Mouse (Mus musculus) intestine, embryonic 15.5 days (tissue): ENCODE data around the gene Cdc42bpg. TPM values are rescaled to one million over a fixed set of nuclear protein-coding genes. Genes with fewer than 3 reads are reported as not detected.
A peak's percentile ranks its signal among the peaks of the same experiment; 100 is the strongest.

Source experiments
- ATAC-seq: fragments of 200-750 bp; cut with Nextera tagmentation; 2 replicates; pipeline ENCODE4 v1.8.0; 2017; ENCODE audit warnings: moderate TSS enrichment, moderate library complexity
- H3K27ac ChIP-seq: fragments of 300-500 bp; sonication (generic); 2 replicates; pipeline ENCODE4 v1.5.1; 2015; ENCODE audit warnings: mild to moderate bottlenecking, inconsistent platforms
- H3K27me3 ChIP-seq: fragments of 300-500 bp; sonication (generic); replicated peaks from 2 replicates; pipeline ENCODE4 v1.6.1; 2015; ENCODE audit warnings: inconsistent platforms
- H3K36me3 ChIP-seq: fragments of 300-500 bp; sonication (generic); 2 replicates; pipeline ENCODE4 v1.6.1; 2015; ENCODE audit warnings: inconsistent platforms
- H3K4me1 ChIP-seq: fragments of 300-500 bp; sonication (generic); replicated peaks from 2 replicates; pipeline ENCODE4 v1.6.1; 2015; ENCODE audit warnings: inconsistent platforms
- H3K4me2 ChIP-seq: fragments of 300-500 bp; sonication (generic); replicated peaks from 2 replicates; pipeline ENCODE4 v1.6.1; 2015; ENCODE audit warnings: mild to moderate bottlenecking, inconsistent platforms
- H3K4me3 ChIP-seq: fragments of 300-500 bp; sonication (generic); replicated peaks from 2 replicates; pipeline ENCODE4 v1.5.1; 2015; ENCODE audit warnings: inconsistent platforms
- H3K9ac ChIP-seq: fragments of 300-500 bp; sonication (generic); 2 replicates; pipeline ENCODE4 v1.6.1; 2015; ENCODE audit warnings: inconsistent platforms
- H3K9me3 ChIP-seq: fragments of 300-500 bp; sonication (generic); 2 replicates; pipeline ENCODE4 v1.6.1; 2016; ENCODE audit warnings: inconsistent platforms
- WGBS: fragments of 180-500 bp; shearing (Covaris S2); methylation state at CpG from one replicate; pipeline ENCODE4 v1.1.7; 2015; 5-methylcytosine and 5-hydroxymethylcytosine counted together
- polyA plus RNA-seq: library from polyadenylated mRNA; unstranded; fragments of >200 nt; fragmentation: Nextera tagmentation; extraction: Ambion mirVana; gene quantifications from 2 replicates; pipeline ENCODE4 v1.2.1, GENCODE M21; 2015

Gene Cdc42bpg
- polyA plus RNA-seq, 1 experiment from 2014 or later: 1.0 TPM

- Histone ChIP-seq H3K27ac (peak overlapping the region; percentile 68), H3K36me3 (peaks cover 10% of the 10 kb centered on the region; the same call in 1 of the 2 replicates), H3K4me2 (peak overlapping the region; percentile 80), H3K9me3 (no peaks in the 10 kb centered on the region), H3K4me3 (peak overlapping the region; percentile 74), H3K4me1 (peaks cover 44% of the 10 kb centered on the region), H3K27me3 (no peaks in the 10 kb centered on the region), H3K9ac (peak overlapping the region; percentile 78)
- ATAC-seq: no peak
- WGBS: 28% methylated on average over 6 of the region's 6 CpGs
Observed at GRCm38 (mm10) chr19:6278439-6279073, 27.7 kb upstream of the Cdc42bpg start.

- no peak for ATAC-seq
- Histone ChIP-seq H3K4me3 (no peak overlapping the region), H3K9ac (no peak overlapping the region)
Observed at GRCm38 (mm10) chr19:6279481-6280144, 26.6 kb upstream of the Cdc42bpg start.

GRCm38 (mm10) chr19:6280554-6280953 is 25.7 kb upstream of the Cdc42bpg start:
- Histone ChIP-seq H3K27ac (no peak overlapping the region), H3K4me2 (no peak overlapping the region), H3K4me1 (peaks cover 54% of the 10 kb centered on the region), H3K4me3 (no peak overlapping the region), H3K9me3 (no peaks in the 10 kb centered on the region), H3K36me3 (peaks cover 10% of the 10 kb centered on the region; the same call in 1 of the 2 replicates), H3K27me3 (no peaks in the 10 kb centered on the region), H3K9ac (no peak overlapping the region)
- ATAC-seq: no peak
- 89% methylated on average over 7 of the region's 7 CpGs for WGBS

More at GRCm38 (mm10) chr19:6279481-6280144, 26.6 kb upstream of the Cdc42bpg start:
- Histone ChIP-seq H3K9me3 (no peaks in the 10 kb centered on the region), H3K4me1 (peaks cover 49% of the 10 kb centered on the region), H3K27ac (0 out of 2 replicates have a peak overlapping the region, but pooled peaks have one; percentile 18), H3K36me3 (peaks cover 10% of the 10 kb centered on the region; the same call in 1 of the 2 replicates), H3K4me2 (peak overlapping the region; percentile 80), H3K27me3 (no peaks in the 10 kb centered on the region)
- WGBS: 82% methylated on average over 6 of the region's 6 CpGs

GRCm38 (mm10) chr19:6281122-6282020 is 24.9 kb upstream of the Cdc42bpg start:
- ATAC-seq: no peak
- Histone ChIP-seq H3K4me2 (no peak overlapping the region), H3K36me3 (peaks cover 10% of the 10 kb centered on the region; the same call in 1 of the 2 replicates)

GRCm38 (mm10) chr19:6283001-6283400 is 23.3 kb upstream of the Cdc42bpg start:
- Histone ChIP-seq H3K4me1 (peaks cover 64% of the 10 kb centered on the region), H3K4me2 (peak overlapping the region; percentile 17; the same call in 1 of the 2 replicates), H3K9me3 (no peaks in the 10 kb centered on the region), H3K27ac (peak overlapping the region; percentile 66), H3K27me3 (no peaks in the 10 kb centered on the region), H3K4me3 (no peak overlapping the region), H3K36me3 (peaks cover 17% of the 10 kb centered on the region; the same call in 1 of the 2 replicates), H3K9ac (no peak overlapping the region; the same call in 1 of the 2 replicates)
- no peak; the same call in 1 of the 2 replicates for ATAC-seq
- 50% methylated on average over 5 of the region's 5 CpGs for WGBS

More at GRCm38 (mm10) chr19:6281122-6282020, 24.9 kb upstream of the Cdc42bpg start:
- Histone ChIP-seq H3K9ac (peak overlapping the region; percentile 4; the same call in 1 of the 2 replicates), H3K4me3 (no peak overlapping the region), H3K4me1 (peaks cover 59% of the 10 kb centered on the region), H3K27ac (no peak overlapping the region), H3K27me3 (no peaks in the 10 kb centered on the region), H3K9me3 (no peaks in the 10 kb centered on the region)
- WGBS: 81% methylated on average over 14 of the region's 14 CpGs

GRCm38 (mm10) chr19:6284502-6284901 is 21.8 kb upstream of the Cdc42bpg start:
- Histone ChIP-seq H3K27ac (peak overlapping the region; percentile 66), H3K9ac (no peak overlapping the region), H3K36me3 (peaks cover 17% of the 10 kb centered on the region; the same call in 1 of the 2 replicates), H3K27me3 (no peaks in the 10 kb centered on the region), H3K4me3 (no peak overlapping the region), H3K4me2 (0 out of 2 replicates have a peak overlapping the region, but pooled peaks have one; percentile 36), H3K4me1 (peaks cover 50% of the 10 kb centered on the region), H3K9me3 (no peaks in the 10 kb centered on the region)
- 68% methylated on average over 12 of the region's 12 CpGs for WGBS
- peak; percentile 26 for ATAC-seq

- H3K4me2 ChIP-seq: peak overlapping the region; percentile 36
- no peak overlapping the region for H3K4me3 ChIP-seq
- no peaks in the 10 kb centered on the region for H3K9me3 ChIP-seq
- H3K27ac ChIP-seq: peak overlapping the region; percentile 66
- ATAC-seq: peak; percentile 57
- peaks cover 21% of the 10 kb centered on the region for H3K36me3 ChIP-seq
- H3K27me3 ChIP-seq: no peaks in the 10 kb centered on the region
- peaks cover 51% of the 10 kb centered on the region for H3K4me1 ChIP-seq
- no peak overlapping the region; the same call in 1 of the 2 replicates for H3K9ac ChIP-seq
- 61% methylated on average over 8 of the region's 8 CpGs for WGBS
Observed at GRCm38 (mm10) chr19:6285226-6285625, 21.0 kb upstream of the Cdc42bpg start.

GRCm38 (mm10) chr19:6285632-6286433 is 20.4 kb upstream of the Cdc42bpg start:
- peak overlapping the region; percentile 66 for H3K27ac ChIP-seq
- peak; percentile 78 for ATAC-seq
- no peaks in the 10 kb centered on the region for H3K27me3 ChIP-seq
- H3K4me2 ChIP-seq: peak overlapping the region; percentile 36
- no peaks in the 10 kb centered on the region for H3K9me3 ChIP-seq
- 59% methylated on average over 7 of the region's 7 CpGs for WGBS
- H3K9ac ChIP-seq: no peak overlapping the region; the same call in 1 of the 2 replicates
- H3K4me3 ChIP-seq: no peak overlapping the region
- peaks cover 47% of the 10 kb centered on the region for H3K4me1 ChIP-seq
- peaks cover 21% of the 10 kb centered on the region for H3K36me3 ChIP-seq

- H3K4me1 ChIP-seq: peaks cover 51% of the 10 kb centered on the region
- peaks cover 16% of the 10 kb centered on the region; the same call in 1 of the 2 replicates for H3K36me3 ChIP-seq
- 86% methylated on average over 19 of the region's 19 CpGs for WGBS
- peak overlapping the region; percentile 66; the same call in 1 of the 2 replicates for H3K27ac ChIP-seq
- ATAC-seq: no peak
- no peaks in the 10 kb centered on the region for H3K27me3 ChIP-seq
- no peak overlapping the region for H3K4me3 ChIP-seq
- no peak overlapping the region for H3K9ac ChIP-seq
- no peaks in the 10 kb centered on the region for H3K9me3 ChIP-seq
- H3K4me2 ChIP-seq: no peak overlapping the region
Observed at GRCm38 (mm10) chr19:6286434-6287401, 19.5 kb upstream of the Cdc42bpg start.

- Histone ChIP-seq H3K9ac (no peak overlapping the region), H3K4me2 (no peak overlapping the region), H3K36me3 (peaks cover 11% of the 10 kb centered on the region; the same call in 1 of the 2 replicates), H3K27me3 (no peaks in the 10 kb centered on the region), H3K9me3 (no peaks in the 10 kb centered on the region), H3K4me3 (no peak overlapping the region), H3K27ac (no peak overlapping the region), H3K4me1 (peaks cover 49% of the 10 kb centered on the region)
- no peak for ATAC-seq
- 66% methylated on average over 13 of the region's 13 CpGs for WGBS
Observed at GRCm38 (mm10) chr19:6288236-6288894, 17.9 kb upstream of the Cdc42bpg start.
